Mouse (Mus musculus): Measurements from ENCODE around the gene Ifne.

DNA sequence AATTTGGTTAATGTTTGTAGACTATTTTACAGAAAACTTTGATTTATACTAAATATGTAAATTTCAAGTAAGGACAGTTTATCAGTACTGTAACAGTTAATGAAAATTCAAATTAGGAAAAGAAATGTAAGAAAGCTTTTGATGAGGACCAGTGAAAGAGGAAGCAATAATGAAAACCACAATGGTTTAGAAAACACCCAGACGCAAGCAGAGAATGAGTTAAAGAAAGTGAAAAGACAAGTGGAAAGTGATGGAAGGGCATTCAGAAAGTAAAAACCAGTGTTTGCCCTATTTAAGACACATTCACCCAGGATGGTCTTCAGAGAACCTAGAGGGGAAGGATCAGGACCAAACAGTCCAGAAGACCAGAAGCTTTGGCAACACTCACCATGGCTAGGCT lies 30.3 kb downstream of the Ifne start, which contains the start of gene Ifna1:
- TF ChIP-seq EP300 (IDR thresholded peaks at IDR 0.05; ENCODE audit: low read length) (no peak), MAX (IDR thresholded peaks at IDR 0.05; ENCODE audit: low read length) (no peak), KAT2A (IDR thresholded peaks at IDR 0.05; ENCODE audit: insufficient replicate concordance, low read length) (no peak)
